Mouse (Mus musculus) brain, embryonic 18.5 days (tissue): ENCODE data around the gene Mrto4.
A peak's percentile ranks its signal among the peaks of the same experiment; 100 is the strongest.

Experiments
- DNase-seq: peaks from one replicate; pipeline ENCODE4 v3.0.0-alpha.2; 2012; ENCODE audit warnings: low read depth, low spot score

The Mrto4 gene

DNA sequence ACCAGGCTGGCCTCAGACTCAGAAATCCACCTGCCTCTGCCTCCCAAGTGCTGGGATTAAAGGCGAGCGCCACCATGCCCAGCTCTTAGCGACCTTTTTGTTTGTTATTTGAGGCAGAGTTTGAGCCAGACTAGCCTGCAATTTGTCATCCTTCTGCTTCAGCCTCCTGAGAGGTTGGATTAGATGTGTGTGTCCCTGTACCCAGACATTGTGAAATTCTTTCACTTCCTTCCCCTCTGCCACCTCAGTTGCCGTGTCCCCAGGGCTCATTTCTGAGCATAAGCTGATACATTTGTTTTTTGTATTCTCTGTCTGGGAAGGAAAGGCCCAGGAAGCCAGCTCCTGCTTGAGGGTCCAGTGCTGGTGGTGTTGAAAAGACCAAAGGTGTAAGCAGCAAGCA, 11.5 kb downstream of the Mrto4 start:
- DNase-seq, result no peak

DNA sequence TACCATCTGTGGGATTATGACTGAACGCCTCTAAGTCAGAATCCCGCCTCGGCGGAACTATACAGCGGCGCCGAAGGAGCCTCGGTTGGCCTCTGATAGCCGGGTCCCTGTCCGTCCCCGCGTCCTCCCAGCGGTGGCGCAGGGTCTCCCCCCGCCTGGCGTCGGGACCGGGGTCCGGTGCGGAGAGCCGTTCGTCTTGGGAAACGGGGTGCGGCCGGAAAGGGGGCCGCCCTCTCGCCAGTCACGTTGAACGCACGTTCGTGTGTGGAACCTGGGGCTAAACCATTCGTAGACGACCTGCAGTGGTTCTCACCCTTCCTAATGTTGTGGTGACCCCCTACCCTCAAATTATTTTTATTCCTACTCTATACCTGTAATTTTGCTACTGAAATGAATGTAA, 14.2 kb downstream of the Mrto4 start:
- no peak for DNase-seq

DNA sequence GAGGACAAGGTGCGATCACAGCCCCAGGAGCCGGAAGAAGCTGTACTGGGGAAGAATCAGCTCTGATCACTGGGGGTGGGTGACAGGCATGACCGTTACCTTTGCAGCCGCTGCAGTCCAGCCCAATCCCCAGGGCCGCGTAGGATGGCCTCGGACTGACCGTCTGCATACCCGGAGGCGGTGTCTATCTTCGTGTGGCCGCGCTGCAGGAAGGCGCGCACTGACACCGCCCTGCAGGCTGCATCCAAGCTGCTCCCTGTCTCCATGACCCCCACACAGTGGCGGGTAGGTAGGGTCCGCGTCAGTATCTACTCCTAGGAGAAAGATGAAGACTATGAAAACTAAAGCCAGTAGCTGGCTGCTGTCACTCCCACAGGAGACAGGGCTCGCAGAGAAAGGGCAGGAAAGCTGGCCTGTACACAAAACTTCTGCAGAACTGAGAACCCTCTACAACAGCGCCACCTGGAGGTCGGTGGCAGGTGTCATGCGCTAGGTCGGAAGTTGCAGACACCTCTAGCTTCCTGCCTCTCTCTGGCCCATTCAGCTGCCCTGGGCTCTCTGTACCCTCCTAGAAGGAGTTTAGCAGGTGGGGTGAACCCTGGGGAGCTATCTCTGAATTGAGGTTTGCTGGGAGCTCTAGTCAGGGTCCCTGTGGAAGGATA, 15.4 kb downstream of the Mrto4 start:
- no peak for DNase-seq

DNA sequence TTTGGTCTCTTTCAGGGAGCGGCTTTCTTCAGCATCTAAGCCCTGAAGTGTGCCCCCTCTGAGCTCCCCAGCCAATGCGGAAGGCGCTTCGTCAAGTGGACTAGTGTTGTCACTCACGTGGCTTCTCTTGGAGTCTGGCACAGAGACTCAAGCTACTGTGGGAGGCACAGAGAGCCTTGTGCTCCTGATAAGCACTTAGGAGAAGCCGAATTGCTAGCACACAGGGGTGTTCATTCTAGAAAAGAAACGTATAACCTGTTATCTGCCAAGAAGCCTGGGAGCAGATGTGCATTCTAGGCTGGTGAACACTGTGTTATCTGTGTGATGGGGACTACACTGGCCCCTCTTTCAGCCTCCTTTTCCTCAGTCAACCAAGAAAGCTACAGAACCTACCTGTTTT, 16.9 kb downstream of the Mrto4 start:
- no peak for DNase-seq

DNA sequence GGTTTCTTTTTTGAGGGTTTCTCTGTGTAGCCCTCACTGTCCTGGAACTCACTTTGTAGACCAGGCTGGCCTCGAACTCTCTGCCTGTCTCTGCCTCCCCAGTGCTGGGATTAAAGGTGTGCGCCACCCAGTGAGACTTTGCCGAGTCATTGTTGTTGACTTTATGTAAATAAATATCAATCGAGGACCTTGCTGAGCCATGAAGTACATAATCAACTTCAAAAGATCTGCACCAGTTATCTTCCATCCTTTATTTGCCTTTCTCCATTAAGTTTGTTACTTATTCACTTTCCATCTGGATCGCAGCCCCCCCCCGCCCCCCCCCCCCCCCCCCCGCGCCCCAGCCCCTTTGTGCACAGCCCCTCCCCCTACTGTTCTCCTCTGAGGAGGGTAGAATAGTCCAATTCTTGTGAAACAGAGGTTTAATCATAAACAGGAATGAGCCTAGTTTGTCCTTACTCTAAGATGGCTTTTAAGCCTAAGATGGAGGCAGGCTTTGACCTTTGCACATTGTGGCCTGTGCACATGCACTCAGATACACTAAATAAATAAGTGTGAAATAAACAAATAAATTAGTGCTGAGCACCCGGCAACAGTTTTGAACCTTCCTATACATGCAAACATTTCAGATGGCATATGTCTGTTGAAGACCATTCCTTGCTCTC, 17.6 kb downstream of the Mrto4 start:
- no peak for DNase-seq

DNA sequence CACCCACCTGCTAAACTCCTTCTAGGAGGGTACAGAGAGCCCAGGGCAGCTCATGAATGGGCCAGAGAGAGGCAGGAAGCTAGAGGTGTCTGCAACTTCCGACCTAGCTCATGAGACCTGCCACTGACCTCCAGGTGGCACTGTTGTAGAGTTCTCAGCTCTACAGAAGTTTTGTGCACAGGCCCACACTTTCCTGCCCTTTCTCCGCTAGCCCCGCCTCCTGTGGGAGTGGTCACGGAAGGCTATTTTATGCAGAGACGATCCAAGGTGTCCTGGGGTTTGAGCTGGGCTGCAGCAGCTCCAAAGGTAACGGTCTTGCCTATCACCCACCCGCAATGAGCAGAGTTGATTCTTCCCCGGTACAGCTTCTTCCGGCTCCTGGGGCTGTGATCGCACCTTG, 21.8 kb downstream of the Mrto4 start:
- no peak for DNase-seq

DNA sequence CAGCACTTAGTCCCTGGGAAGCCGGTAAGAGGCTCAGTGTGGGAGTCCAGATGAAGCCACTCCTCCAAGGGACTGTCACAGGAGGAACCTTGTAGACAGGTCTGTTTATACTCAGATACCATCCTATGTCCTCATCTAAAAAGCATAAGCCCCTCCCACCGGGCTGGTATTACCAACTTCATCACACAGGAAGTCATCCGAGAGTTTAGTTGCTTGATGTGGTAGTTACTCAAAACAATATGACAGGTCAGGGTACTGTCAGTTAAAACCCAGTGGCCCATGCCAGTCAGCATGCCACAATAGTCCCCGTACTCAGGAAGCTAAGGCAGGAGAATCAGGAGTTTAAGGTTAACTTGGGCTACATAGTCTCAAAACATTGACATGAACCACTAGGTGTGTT, 32.6 kb downstream of the Mrto4 start:
- no peak for DNase-seq

DNA sequence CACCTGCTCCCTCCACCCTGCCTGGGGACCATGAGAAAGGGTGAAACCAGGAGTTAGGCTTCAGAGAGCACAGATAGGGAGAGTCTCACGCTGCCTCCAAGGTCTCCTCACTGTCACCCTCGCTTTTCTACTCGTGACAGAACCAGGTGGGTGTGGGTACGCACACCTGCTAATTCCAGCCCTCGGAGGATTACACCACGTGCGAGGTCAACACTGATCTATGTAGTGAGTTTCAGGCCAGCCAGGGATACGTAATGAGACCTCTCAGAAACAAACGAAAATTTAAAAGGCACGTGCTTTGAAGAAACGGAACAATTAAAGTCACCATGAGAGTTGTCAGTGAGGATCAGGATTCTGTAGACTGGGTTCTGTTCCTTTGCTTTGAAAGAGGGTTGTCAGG, 33.9 kb downstream of the Mrto4 start:
- DNase-seq, result no peak

DNA sequence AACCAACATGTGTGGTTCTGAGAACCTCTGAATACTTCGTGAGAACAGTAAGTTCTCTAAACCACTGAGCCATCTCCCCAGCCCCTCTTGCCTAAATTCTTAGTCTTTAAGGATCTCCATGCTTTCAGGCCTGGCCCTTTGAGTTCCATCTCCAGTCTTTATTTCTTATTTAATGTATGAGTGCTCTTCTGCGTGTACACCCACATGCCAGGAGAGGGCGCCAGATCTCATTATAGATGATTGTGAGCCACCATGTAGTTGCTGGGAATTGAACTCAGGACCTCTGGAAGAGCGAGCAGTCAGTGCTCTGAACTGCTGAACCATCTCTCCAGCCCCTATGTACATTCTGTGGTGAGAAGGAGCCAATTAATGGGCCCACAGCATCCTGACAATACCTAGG, 39.7 kb downstream of the Mrto4 start:
- no peak for DNase-seq

DNA sequence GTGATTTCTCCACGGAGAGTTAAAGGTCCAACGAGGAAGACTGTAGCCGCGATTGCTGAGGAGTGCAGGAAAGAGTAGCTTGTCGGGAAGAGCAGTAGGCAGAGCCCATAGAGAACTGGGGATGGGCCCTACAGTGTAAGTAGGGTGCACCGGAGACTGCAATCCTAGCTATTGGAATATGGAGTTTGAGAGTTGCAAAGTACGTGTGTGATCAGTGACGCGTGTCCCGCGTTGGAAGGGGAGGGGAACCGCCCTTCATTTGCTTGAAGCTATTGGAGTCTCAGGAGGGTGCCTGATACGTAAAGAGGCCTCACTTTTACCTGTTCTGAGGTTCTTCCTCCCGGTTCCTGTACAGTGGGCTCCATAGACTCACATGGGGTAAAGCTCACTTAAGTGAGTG, 40.7 kb downstream of the Mrto4 start:
- no peak for DNase-seq

DNA sequence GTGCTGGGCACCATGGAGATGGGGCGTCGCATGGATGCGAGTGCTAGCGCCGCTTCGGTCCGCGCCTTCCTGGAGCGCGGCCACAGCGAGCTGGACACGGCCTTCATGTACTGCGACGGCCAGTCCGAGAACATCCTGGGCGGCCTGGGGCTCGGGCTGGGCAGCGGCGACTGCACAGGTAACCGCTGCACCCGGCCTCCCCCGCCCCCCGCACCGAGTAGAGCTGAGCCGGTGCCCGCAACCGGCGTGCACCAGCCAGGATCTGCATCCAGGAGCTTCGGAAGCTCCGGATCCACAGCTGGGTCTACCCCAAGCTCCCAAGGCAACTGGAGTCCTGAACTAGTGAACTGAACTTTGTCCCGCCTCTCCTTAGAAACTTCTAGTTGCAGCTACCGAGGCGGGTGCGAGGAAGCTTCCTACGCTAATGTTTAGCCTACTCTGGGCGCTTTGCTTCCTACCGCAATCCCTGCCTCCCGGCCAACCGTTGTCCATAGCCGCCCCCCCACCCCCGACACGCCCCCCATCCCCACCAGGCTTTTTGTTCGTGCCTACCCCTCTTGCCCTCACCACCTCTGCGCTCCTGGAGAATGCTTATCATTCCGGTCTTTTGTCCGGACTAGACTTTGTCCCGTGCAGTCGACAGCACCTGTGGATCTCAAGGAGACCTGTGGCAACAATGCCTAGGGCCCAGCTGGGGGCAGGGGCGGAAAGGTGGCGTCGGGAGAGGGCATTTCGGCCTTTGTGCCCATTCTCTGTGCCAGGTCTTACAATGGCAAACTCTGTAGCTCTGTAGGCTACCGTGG, 41.3 kb downstream of the Mrto4 start:
- no peak for DNase-seq

DNA sequence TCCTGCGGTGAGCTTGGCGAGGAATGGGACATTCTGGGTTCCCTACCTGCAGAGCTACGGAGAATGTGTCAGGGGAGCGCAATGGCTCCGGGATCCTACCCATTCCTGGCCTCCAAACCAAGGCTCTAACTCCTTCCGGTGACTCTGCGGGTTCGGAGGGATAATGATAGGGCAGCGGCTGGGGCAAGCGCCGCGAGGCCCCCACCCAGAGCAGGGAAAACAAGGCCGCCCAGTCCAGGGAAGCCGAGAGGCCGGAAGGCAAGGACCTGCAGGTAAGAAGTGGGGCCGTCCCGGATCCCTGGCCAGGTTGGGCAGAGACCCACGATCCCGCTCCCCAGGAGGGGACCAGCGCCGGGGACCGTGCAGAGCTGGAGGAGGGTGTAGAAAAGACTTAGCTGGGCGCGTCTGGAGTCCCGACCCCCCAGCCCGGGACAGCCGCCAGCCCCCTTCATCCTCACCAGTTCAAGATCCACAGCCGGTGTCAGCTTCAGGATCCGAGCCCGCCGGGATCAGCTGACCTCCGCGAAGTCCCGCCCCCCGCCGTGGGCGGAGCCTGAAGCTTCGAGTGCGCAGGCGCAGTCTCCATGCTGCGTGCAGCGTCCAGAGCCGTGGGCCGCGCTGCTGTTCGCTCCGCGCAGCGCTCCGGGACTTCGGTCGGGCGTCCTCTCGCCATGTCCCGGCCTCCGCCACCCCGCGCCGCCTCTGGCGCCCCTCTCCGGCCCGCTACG, 42.0 kb downstream of the Mrto4 start, which contains the start of the genes Pqlc2 and Akr7a5:
Gene Pqlc2, minus strand, starts transcription at position 538 of the 728 bp plus-strand sequence.
Gene Akr7a5, plus strand, starts transcription at position 574 of the 728 bp plus-strand sequence.
- DNase-seq, result peak; percentile 78

DNA sequence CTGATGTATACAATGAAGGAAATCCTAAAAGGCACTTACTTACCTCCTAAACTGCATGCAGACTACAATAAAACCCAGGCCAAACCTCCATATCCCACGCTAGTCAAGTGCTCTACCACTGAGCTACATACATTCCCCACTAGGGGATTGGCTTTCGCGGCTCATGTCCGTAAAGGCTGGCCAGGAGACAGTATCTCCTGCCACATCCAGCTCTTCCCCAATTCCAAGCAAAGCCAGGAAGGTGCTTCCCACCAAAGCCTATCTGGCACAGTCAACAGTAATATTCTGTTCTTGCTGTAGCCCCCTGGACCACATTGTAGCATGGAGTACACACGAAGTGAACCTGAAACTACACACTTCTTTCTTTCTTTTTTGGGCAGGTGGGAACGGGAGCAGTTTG, 42.7 kb downstream of the Mrto4 start:
- no peak for DNase-seq

DNA sequence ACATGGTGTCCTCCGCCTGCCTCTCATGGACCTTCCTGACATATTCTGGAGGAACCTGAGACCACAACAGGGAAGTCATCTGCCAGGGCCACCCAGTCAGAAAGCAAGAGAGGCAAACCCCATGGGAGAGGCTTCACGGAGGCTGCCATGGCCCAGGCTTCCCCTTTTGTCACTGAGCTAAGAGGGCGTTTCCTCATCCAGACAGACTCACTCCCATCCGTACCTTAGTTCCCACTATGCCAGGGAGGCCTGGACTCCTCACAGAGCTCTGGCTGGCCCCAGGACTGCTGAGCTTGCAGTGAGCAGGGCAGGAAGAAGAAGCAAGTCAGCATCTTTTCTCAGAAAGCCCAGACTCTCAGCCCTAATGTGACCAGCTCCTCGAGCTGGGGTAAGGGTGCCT, 44.5 kb downstream of the Mrto4 start:
- no peak for DNase-seq

DNA sequence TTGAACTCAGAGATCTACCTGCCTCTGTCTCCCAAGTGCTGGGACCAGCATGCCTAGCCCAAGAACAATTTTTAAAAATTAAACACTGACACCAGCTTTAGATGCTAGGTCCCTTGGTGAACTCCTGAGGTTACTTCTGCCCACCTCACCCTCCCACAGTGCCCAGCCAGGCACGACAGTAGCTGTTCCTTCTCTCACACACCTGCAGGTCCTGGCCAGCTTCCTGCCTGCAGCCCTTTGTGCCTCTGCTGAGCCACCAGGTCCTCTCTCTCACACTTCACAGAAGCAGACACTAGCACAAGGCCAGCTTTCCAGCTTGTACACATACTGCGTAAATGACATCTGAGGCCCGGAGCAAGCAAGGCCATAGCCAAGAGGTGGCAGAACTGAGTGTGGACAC, 46.9 kb downstream of the Mrto4 start:
- DNase-seq, result no peak

DNA sequence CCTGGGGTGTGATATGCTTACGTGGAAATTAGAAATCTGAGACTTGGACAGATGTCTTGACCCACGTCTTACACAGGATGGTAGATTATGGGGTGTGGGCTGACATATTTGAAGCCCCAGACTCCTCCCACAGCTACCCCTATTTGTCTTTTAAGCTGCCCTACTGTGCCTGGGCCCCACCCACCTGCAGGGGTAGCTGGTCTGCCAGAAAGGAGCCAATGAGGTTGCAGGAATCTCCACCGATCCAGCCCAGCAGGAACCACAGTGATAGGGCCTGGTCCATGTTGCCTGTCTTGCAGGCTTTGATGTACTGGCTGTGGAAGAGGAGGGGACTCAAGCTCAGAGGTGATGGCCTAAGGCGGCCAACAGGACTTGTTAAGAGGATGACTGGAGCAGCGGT, 50.1 kb downstream of the Mrto4 start:
- DNase-seq, result no peak

DNA sequence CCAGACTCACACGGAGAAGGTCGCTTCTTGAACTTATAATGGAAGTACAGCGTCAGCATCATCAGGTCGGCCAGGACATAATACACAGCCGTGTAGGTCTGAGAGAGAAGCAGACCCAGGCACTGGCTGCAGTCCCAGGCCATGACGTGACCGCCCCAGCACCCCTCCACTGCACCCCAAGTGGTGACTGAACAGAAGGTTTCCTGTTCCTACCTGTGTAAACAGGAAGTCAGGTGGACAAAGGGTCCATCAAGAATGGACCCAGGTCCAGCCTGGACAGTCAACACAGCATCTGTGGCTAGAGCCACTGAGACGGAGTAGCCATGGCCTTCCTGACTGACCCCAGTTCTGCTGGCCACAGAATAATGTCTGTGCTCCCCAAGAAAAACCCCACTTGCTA, 50.6 kb downstream of the Mrto4 start:
- DNase-seq, result no peak

DNA sequence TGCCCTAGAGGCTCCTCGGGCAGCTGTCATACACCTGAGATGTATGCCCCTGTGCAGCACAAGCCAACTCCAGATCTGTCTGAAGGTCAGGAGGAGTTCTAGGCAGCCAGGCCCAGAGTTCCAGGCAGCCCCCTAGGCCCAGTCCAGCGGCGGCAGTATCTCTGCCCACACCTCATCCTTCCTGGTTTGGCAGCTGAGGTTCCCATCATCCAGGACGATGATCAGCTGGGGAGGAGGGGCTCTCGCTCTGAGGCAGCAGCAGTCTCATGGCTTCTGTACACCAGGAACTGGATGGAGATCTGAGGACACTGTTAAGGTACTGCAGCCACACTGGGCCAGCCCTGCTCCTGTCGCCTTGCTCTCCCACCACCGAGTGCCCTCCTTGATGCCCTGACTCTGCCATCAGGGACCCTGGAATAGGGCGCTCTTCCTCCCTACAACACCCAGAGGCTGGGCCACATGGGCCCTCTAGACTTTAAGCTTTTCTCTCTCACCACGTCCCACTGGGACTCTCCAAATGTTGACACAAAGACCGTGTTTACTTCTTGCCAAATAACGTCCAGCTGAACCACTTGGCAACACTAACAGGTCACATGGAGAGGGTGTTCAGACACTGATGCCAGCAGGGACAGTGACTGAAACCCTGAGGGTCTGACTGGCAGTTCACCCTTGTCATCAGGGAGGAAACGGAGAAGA, 53.6 kb downstream of the Mrto4 start:
- no peak for DNase-seq

DNA sequence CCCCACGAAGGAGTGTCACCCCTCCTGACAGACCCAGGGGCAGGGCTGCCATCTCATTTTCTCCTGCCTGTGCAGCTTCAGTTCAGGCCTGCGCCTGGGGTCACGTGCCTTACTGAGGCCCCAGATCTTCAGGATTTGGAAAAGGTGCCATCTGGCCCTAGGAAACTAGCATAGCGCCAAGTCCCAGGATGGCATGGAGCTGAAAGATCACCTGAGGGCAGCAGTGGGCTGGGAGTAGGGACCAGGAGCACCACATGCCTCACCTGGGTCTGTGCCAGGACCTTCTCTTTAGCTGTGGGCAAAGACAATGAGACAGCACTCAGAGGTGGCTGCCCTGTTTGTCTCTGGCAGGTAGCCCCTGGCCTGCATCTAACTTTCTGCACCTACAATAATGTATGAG, 54.8 kb downstream of the Mrto4 start:
- DNase-seq, result no peak
